Mouse (Mus musculus): Measurements from ENCODE around the gene Cnbd2. TPM values are rescaled to one million over a fixed set of nuclear protein-coding genes. Genes with fewer than 3 reads are reported as not detected.
A peak's percentile ranks its signal among the peaks of the same experiment; 100 is the strongest.

Cnbd2 gene
- polyA plus RNA-seq (2014; fragmentation: Nextera tagmentation; extraction: Ambion mirVana), result 2.9 and 3.4 TPM in 2 replicates

DNA sequence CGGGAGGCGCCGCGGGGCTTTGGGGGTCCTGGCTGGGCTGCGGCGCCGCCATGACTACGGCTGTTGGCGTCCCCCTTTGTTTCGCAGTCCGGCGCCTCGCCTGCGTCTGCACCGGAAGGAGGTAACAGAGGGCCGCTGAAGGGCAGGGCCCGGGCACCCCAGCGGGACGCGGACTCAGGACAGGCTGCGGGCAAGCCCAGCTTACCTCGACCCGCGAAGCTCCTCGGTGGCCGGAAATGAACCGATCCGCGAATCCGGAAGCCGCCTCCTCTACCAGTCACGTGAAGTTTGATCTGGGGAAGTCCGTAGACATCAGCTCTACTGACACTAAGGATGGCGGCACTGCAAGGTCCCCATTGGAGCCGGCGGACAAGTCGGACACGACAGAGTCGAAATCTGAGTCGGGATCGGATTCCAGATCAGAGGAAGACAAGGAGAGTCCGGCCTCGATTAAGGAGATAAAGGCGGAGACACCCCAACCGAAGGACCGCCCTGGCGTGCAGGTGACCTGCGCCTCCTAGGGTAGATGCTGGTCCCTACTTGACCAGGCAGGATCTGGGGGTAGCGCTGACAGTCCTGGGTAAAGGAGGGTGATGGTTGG, at the start of gene Cnbd2, which contains the start of gene Scand1:
TSS of gene Cnbd2 (plus strand) at position 3 of the 601 bp plus-strand sequence.
TSS of gene Scand1 (minus strand) at position 408 of the 601 bp plus-strand sequence.
- WGBS, result 0% methylated on average over 37 of the region's 49 CpGs
- no peaks in the 10 kb centered on the region for H3K36me3 ChIP-seq (replicated peaks; ENCODE audit: control insufficient read depth, insufficient read depth, low read depth, low read length)

DNA sequence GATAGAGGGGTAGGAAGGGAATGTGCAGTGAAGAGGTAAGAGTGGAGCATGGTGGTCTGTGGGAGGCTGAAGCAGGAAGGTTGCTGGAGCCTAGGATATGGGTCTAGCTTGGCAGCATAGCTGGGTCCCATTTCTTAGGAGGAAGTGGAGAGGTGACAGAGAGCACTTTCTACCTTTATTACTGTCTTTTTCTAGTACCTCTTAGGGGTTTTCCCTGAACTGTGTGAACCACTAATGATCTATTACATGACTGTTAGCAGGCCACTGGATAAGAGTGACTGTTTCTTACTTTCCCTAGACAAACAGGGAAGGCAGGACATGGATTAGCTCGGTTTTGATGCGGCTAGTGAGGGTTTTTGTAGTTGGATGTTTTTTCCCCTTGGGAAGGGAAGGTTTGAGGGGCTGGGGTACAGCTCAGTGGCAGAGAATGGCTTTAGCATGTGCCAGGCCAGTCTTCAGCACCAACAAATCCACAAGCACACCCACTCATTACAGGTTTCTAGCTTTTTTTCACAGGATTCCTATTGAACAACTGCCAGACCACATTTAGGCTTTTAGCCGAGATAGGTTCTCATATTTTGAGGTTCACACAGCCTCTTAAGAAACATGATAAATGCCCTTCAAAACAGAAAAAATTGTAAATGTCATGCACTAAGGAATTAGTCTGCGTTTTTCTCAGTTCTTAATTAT, 48.8 kb upstream of the Cnbd2 start:
- Histone ChIP-seq H3K9me3 (replicated peaks; ENCODE audit: control insufficient read depth, low read length) (no peaks in the 10 kb centered on the region), H3K4me1 (ENCODE audit: control insufficient read depth, insufficient read depth, low read length) (no peaks in the 10 kb centered on the region), H3K36me3 (replicated peaks; ENCODE audit: control insufficient read depth, insufficient read depth, low read depth, low read length) (no peaks in the 10 kb centered on the region; the same call in 1 of the 2 replicates), H3K4me3 (ENCODE audit: low read depth, low read length) (no peak overlapping the region), H3K27me3 (ENCODE audit: control insufficient read depth, insufficient read depth, low read length) (no peaks in the 10 kb centered on the region), H3K27ac (replicated peaks; ENCODE audit: low read depth, low read length) (no peak overlapping the region), H3K9ac (replicated peaks; ENCODE audit: low read length) (no peak overlapping the region), H3K4me2 (ENCODE audit: low read depth, low read length) (no peak overlapping the region)
- no peak for ATAC-seq (replicated peaks; ENCODE audit: insufficient number of reproducible peaks, low FRiP score, low TSS enrichment, low read depth)
- DNase-seq (ENCODE audit: low spot score), result no peak
- 85% methylated on average over 4 of the region's 4 CpGs for WGBS

More for the DNA sequence above, at the start of gene Cnbd2, which contains the start of gene Scand1:
- no peaks in the 10 kb centered on the region for H3K4me1 ChIP-seq (ENCODE audit: control insufficient read depth, insufficient read depth, low read length)
- peak within 1 kb of the TSS; percentile 95 for H3K9ac ChIP-seq (replicated peaks; ENCODE audit: low read length)
- no peaks in the 10 kb centered on the region for H3K27me3 ChIP-seq (ENCODE audit: control insufficient read depth, insufficient read depth, low read length)
- DNase-seq (ENCODE audit: low spot score) (peak; percentile 86), ATAC-seq (replicated peaks; ENCODE audit: insufficient number of reproducible peaks, low FRiP score, low TSS enrichment, low read depth) (peak; percentile 91)
- peak within 1 kb of the TSS; percentile 96 for H3K27ac ChIP-seq (replicated peaks; ENCODE audit: low read depth, low read length)
- no peaks in the 10 kb centered on the region for H3K9me3 ChIP-seq (replicated peaks; ENCODE audit: control insufficient read depth, low read length)
- H3K4me2 ChIP-seq (ENCODE audit: low read depth, low read length), result peak within 1 kb of the TSS; percentile 76
- peak within 1 kb of the TSS; percentile 93 for H3K4me3 ChIP-seq (ENCODE audit: low read depth, low read length)

DNA sequence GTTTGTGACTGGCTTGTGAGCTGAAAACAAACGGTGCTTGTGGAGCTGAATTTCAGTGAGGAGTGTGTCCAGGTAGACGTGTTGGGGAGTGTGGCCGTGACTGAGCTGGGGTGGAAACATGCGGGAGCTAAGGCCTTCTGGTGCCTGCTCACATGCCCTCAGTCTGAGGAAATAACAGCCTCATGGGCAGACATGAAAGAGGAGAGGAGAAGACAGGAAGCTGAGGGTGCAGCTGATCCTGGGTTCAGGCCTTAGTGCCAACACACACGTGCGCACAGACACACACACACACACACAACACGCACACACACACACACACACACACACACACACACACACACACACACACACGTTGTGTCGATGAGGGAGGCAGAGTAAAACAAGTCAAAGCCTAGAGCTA, 44.5 kb upstream of the Cnbd2 start:
- Histone ChIP-seq H3K27ac (replicated peaks; ENCODE audit: low read depth, low read length) (no peak overlapping the region), H3K4me2 (ENCODE audit: low read depth, low read length) (no peak overlapping the region), H3K4me1 (ENCODE audit: control insufficient read depth, insufficient read depth, low read length) (no peaks in the 10 kb centered on the region), H3K36me3 (replicated peaks; ENCODE audit: control insufficient read depth, insufficient read depth, low read depth, low read length) (peaks cover 3% of the 10 kb centered on the region), H3K4me3 (ENCODE audit: low read depth, low read length) (no peak overlapping the region), H3K27me3 (ENCODE audit: control insufficient read depth, insufficient read depth, low read length) (no peaks in the 10 kb centered on the region), H3K9ac (replicated peaks; ENCODE audit: low read length) (no peak overlapping the region), H3K9me3 (replicated peaks; ENCODE audit: control insufficient read depth, low read length) (no peaks in the 10 kb centered on the region)
- ATAC-seq (replicated peaks; ENCODE audit: insufficient number of reproducible peaks, low FRiP score, low TSS enrichment, low read depth), result no peak
- DNase-seq (ENCODE audit: low spot score), result no peak
- 92% methylated on average over 9 of the region's 9 CpGs for WGBS

DNA sequence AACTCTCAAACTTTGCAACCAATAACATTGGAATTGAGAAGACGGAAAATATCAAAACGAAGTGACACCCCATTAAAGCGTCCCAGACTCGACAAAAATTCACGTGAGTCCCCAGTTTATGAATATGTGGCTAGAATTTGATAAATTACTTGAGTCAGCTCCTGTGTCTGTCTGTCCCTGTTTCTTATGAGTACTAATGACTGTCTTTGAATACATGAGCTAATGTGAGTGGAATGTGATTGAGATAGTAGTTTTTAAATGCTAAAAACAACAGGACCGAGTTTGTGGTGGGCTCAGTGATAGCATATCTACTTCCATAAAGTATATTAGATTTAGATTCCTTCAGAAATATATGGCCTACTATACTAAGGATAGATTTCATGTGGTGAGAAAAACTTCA, 39.5 kb upstream of the Cnbd2 start:
- Histone ChIP-seq H3K36me3 (replicated peaks; ENCODE audit: control insufficient read depth, insufficient read depth, low read depth, low read length) (peaks cover 6% of the 10 kb centered on the region), H3K4me2 (ENCODE audit: low read depth, low read length) (no peak overlapping the region), H3K9ac (replicated peaks; ENCODE audit: low read length) (no peak overlapping the region), H3K4me1 (ENCODE audit: control insufficient read depth, insufficient read depth, low read length) (no peaks in the 10 kb centered on the region), H3K9me3 (replicated peaks; ENCODE audit: control insufficient read depth, low read length) (no peaks in the 10 kb centered on the region), H3K27me3 (ENCODE audit: control insufficient read depth, insufficient read depth, low read length) (no peaks in the 10 kb centered on the region), H3K27ac (replicated peaks; ENCODE audit: low read depth, low read length) (no peak overlapping the region), H3K4me3 (ENCODE audit: low read depth, low read length) (no peak overlapping the region)
- no peak for ATAC-seq (replicated peaks; ENCODE audit: insufficient number of reproducible peaks, low FRiP score, low TSS enrichment, low read depth)
- 95% methylated on average over 6 of the region's 6 CpGs for whole genome bisulfite sequencing
- no peak for DNase-seq (ENCODE audit: low spot score)

DNA sequence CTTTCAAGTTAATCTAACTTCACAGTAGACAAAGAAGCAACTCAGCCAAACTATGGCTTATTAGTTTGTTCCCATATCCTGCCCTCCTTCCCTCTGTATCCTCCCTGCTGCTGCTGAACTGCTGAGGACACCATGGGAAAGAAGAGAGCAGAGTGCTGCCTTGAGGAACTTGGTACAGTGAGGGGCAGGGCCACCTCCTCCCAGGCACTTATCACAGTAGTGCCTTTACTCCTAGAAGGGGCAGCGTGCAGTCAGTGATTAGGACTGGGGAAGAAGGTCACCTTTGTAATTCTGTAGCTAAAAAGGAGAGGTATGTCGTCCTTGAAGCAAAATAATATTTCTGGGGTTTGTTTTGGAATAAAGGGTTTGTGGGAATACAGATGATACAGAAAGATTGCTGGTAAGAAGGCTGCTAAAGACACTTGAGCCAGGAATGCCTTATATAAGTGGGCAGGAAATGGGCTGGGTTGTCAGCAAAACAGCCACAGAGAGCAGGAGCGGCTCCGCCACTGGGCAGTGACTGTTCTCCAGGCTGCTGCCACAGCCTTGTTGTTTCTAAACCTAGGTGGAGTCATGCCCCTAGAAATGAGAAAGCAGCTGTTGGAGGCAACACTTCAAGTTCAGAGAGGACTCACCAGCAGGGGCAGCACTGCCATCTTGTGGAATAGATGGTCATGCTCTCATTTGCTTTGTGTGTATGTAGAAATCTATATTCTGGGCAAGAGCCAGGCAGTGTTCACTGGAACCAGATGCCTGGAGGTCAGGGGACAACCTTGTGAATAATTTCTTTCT, 33.7 kb upstream of the Cnbd2 start:
- ATAC-seq (replicated peaks; ENCODE audit: insufficient number of reproducible peaks, low FRiP score, low TSS enrichment, low read depth), result no peak
- H3K36me3 ChIP-seq (replicated peaks; ENCODE audit: control insufficient read depth, insufficient read depth, low read depth, low read length), result 0 out of 2 replicates have a peak, but pooled peaks cover 3% of the 10 kb centered on the region
- no peak overlapping the region for H3K27ac ChIP-seq (replicated peaks; ENCODE audit: low read depth, low read length)

DNA sequence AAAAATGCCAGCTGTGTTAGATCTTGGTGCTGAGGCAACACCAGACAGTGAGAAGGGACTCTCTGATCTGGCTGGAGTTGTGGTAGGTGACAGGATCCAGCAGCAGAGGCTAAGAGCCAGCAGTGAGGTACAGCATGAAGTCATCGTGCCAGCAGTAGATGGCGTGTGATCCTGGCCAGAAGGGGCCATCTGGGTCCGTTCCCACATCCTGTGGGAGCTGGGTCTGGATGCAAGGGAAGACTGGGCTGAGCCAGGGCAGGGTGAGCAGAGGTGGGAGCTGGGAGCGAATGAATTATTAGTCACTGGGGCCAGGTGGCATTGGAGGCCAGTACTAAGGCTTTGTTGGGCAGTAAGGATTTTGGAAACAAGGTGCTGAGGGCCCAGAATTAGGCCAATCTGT, 30.9 kb upstream of the Cnbd2 start:
- Histone ChIP-seq H3K4me3 (ENCODE audit: low read depth, low read length) (no peak overlapping the region), H3K9ac (replicated peaks; ENCODE audit: low read length) (no peak overlapping the region), H3K4me2 (ENCODE audit: low read depth, low read length) (no peak overlapping the region), H3K9me3 (replicated peaks; ENCODE audit: control insufficient read depth, low read length) (no peaks in the 10 kb centered on the region), H3K36me3 (replicated peaks; ENCODE audit: control insufficient read depth, insufficient read depth, low read depth, low read length) (no peaks in the 10 kb centered on the region), H3K27me3 (ENCODE audit: control insufficient read depth, insufficient read depth, low read length) (no peaks in the 10 kb centered on the region), H3K27ac (replicated peaks; ENCODE audit: low read depth, low read length) (no peak overlapping the region), H3K4me1 (ENCODE audit: control insufficient read depth, insufficient read depth, low read length) (no peaks in the 10 kb centered on the region)
- DNase-seq (ENCODE audit: low spot score) (no peak), ATAC-seq (replicated peaks; ENCODE audit: insufficient number of reproducible peaks, low FRiP score, low TSS enrichment, low read depth) (no peak)
- 84% methylated on average over 4 of the region's 4 CpGs for WGBS

More for the DNA sequence above, 33.7 kb upstream of the Cnbd2 start:
- Histone ChIP-seq H3K4me3 (ENCODE audit: low read depth, low read length) (no peak overlapping the region), H3K27me3 (ENCODE audit: control insufficient read depth, insufficient read depth, low read length) (no peaks in the 10 kb centered on the region), H3K4me2 (ENCODE audit: low read depth, low read length) (no peak overlapping the region), H3K9ac (replicated peaks; ENCODE audit: low read length) (no peak overlapping the region), H3K9me3 (replicated peaks; ENCODE audit: control insufficient read depth, low read length) (no peaks in the 10 kb centered on the region), H3K4me1 (ENCODE audit: control insufficient read depth, insufficient read depth, low read length) (no peaks in the 10 kb centered on the region)
- peak; percentile 90 for DNase-seq (ENCODE audit: low spot score)
- WGBS, result 57% methylated on average over 4 of the region's 4 CpGs

DNA sequence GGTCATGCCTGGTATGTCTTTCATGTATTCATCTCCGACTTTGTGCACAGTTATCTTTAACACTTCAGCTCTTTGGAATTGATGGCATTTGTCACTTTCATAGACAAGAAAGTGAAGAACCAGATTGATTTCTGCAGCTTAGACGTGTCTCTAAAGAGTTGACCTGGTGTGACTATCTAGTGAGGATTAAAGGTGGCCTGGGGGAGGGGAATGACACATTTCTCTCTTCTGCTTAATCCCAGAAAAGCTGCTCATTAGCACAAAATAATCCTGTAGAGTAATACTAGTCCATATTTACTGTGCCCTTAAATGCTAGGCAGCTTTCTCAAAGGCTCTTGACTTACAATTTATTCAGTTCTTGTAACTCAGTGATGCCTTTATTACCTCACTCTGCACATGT, 26.9 kb upstream of the Cnbd2 start:
- Histone ChIP-seq H3K27ac (replicated peaks; ENCODE audit: low read depth, low read length) (no peak overlapping the region), H3K27me3 (ENCODE audit: control insufficient read depth, insufficient read depth, low read length) (no peaks in the 10 kb centered on the region), H3K9ac (replicated peaks; ENCODE audit: low read length) (no peak overlapping the region), H3K4me2 (ENCODE audit: low read depth, low read length) (no peak overlapping the region), H3K4me1 (ENCODE audit: control insufficient read depth, insufficient read depth, low read length) (no peaks in the 10 kb centered on the region), H3K36me3 (replicated peaks; ENCODE audit: control insufficient read depth, insufficient read depth, low read depth, low read length) (no peaks in the 10 kb centered on the region; the same call in 1 of the 2 replicates), H3K4me3 (ENCODE audit: low read depth, low read length) (no peak overlapping the region), H3K9me3 (replicated peaks; ENCODE audit: control insufficient read depth, low read length) (no peaks in the 10 kb centered on the region)
- no peak for ATAC-seq (replicated peaks; ENCODE audit: insufficient number of reproducible peaks, low FRiP score, low TSS enrichment, low read depth)
- DNase-seq (ENCODE audit: low spot score), result no peak
- WGBS, result 76% methylated on average over 2 of the region's 2 CpGs

Data from embryonic facial prominence, embryonic 11.5 days (tissue).